In the genomic region with DNA sequence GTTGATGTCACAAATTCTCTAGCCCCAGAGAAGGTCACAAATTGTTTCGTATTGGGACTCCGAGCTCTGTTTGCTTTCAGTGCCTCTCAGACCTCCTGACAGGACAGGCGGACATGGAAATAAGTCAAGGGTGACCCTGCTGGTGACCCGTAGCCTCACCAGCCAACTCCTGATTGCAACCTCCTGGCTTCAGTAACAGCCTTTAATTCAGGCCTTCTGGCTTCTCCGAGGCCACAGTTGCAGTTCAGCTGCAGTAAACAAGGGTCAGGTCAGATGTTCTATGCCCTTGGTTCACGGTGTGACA, we compare ENCODE assay signal across 18 mouse cellular contexts. TPM values are rescaled to one million over a fixed set of nuclear protein-coding genes. Genes with fewer than 3 reads are reported as not detected.
DNase-seq lines count a peak whose midpoint lies in the region; ATAC-seq lines count a peak whose summit lies in the region.
"Had no signal": no experiment of that assay in that cellular context is flagged by ENCODE, and none has a peak within 500 bp of the region (broad histone marks: within the 10 kb centered on the region; RNA-seq: fewer than 3 reads in every experiment).

No protein-coding gene starts in this region.

- H3K9me3 ChIP-seq in kidney, embryonic 16.5 days (ENCODE audit: low read length): no peaks in the 10 kb centered on the region
- no peaks in the 10 kb centered on the region for H3K9me3 ChIP-seq in hindbrain, embryonic 12.5 days (replicated peaks)
- no peaks in the 10 kb centered on the region for H3K9me3 ChIP-seq in midbrain, embryonic 15.5 days
- H3K9me3 ChIP-seq: embryonic facial prominence, embryonic 15.5 days had no signal

- H3K4me1 ChIP-seq in kidney, embryonic 16.5 days (ENCODE audit: insufficient read depth, low read length): 0 out of 2 replicates have a peak, but pooled peaks cover 8% of the 10 kb centered on the region
- peaks cover 21% of the 10 kb centered on the region for H3K4me1 ChIP-seq in hindbrain, embryonic 12.5 days
- peaks cover 6% of the 10 kb centered on the region; the same call in 1 of the 2 replicates for H3K4me1 ChIP-seq in midbrain, embryonic 15.5 days
- H3K4me1 ChIP-seq: embryonic facial prominence, embryonic 15.5 days had no signal

- no peak overlapping the region for H3K4me3 ChIP-seq in kidney, embryonic 16.5 days (ENCODE audit: low read length)
- H3K4me3 ChIP-seq in hindbrain, embryonic 12.5 days: no peak overlapping the region
- H3K4me3 ChIP-seq in midbrain, embryonic 15.5 days: no peak overlapping the region
- H3K4me3 ChIP-seq: embryonic facial prominence, embryonic 15.5 days; heart, adult 2 months had no signal

- no peaks in the 10 kb centered on the region for H3K36me3 ChIP-seq in kidney, embryonic 16.5 days (ENCODE audit: insufficient read depth, low read length)
- no peaks in the 10 kb centered on the region for H3K36me3 ChIP-seq in hindbrain, embryonic 12.5 days
- no peaks in the 10 kb centered on the region for H3K36me3 ChIP-seq in midbrain, embryonic 15.5 days (replicated peaks)
- H3K36me3 ChIP-seq: embryonic facial prominence, embryonic 15.5 days had no signal

- 23% methylated on average over 6 of the region's 6 CpGs for WGBS in kidney, embryonic 16.5 days
- 21% methylated on average over 6 of the region's 6 CpGs for WGBS in hindbrain, embryonic 12.5 days
- 31% methylated on average over 6 of the region's 6 CpGs for WGBS in midbrain, embryonic 15.5 days

- peak; percentile 42; the same call in 1 of the 2 replicates for ATAC-seq in kidney, embryonic 16.5 days (ENCODE audit: low FRiP score, low TSS enrichment)
- ATAC-seq in hindbrain, embryonic 12.5 days (ENCODE audit: low FRiP score): peak; percentile 4; the same call in 1 of the 2 replicates
- ATAC-seq in midbrain, embryonic 15.5 days (replicated peaks): no peak
- no peak for ATAC-seq in CD4-positive, CD25-positive, alpha-beta regulatory T cell, adult 4 months
- ATAC-seq: inflammation-experienced regulatory T-cells, adult 6 months; lung, postnatal 0 days had no signal

- DNase-seq in adrenal gland, postnatal 14 days: peak; percentile 17
- DNase-seq in adrenal gland, postnatal 36 days: no peak
- DNase-seq in kidney, adult 9 months: no peak
- DNase-seq in thymus, postnatal 10 days (ENCODE audit: low spot score in 2 of 2): no peak
- DNase-seq: cerebellum, postnatal 25 days; forebrain, postnatal 0 days; heart, adult 2 months; left cerebral cortex, postnatal 4 days; thymus, adult 2 months had no signal

- no peak overlapping the region for H3K27ac ChIP-seq in kidney, embryonic 16.5 days (ENCODE audit: low read length)
- H3K27ac ChIP-seq in hindbrain, embryonic 12.5 days: peak overlapping the region; percentile 87
- H3K27ac ChIP-seq in midbrain, embryonic 15.5 days: 0 out of 2 replicates have a peak overlapping the region, but pooled peaks have one; percentile 62
- H3K27ac ChIP-seq: embryonic facial prominence, embryonic 15.5 days; heart, adult 2 months; liver, embryonic 14.5 days had no signal

- H3K9ac ChIP-seq in kidney, embryonic 16.5 days (replicated peaks; ENCODE audit: low read length): no peak overlapping the region
- no peak overlapping the region for H3K9ac ChIP-seq in hindbrain, embryonic 12.5 days
- H3K9ac ChIP-seq in midbrain, embryonic 15.5 days: no peak overlapping the region
- H3K9ac ChIP-seq: embryonic facial prominence, embryonic 15.5 days; forebrain, postnatal 0 days; liver, embryonic 14.5 days had no signal

- H3K4me2 ChIP-seq in kidney, embryonic 16.5 days (replicated peaks; ENCODE audit: low read depth, low read length): no peak overlapping the region
- H3K4me2 ChIP-seq in hindbrain, embryonic 12.5 days (replicated peaks): no peak overlapping the region
- no peak overlapping the region for H3K4me2 ChIP-seq in midbrain, embryonic 15.5 days
- H3K4me2 ChIP-seq: embryonic facial prominence, embryonic 15.5 days had no signal

- no peaks in the 10 kb centered on the region for H3K27me3 ChIP-seq in kidney, embryonic 16.5 days (ENCODE audit: insufficient read depth, low read length)
- H3K27me3 ChIP-seq in hindbrain, embryonic 12.5 days: no peaks in the 10 kb centered on the region
- H3K27me3 ChIP-seq in midbrain, embryonic 15.5 days (replicated peaks): no peaks in the 10 kb centered on the region
- H3K27me3 ChIP-seq: embryonic facial prominence, embryonic 15.5 days had no signal

RNA-seq across cellular contexts. Expression of gene Sox9, which starts 45.0 kb away (rescaled TPM):
- 0.86 and 1.3 TPM in 2 replicates for total RNA-seq in adrenal gland, postnatal 14 days (2021)
- total RNA-seq in adrenal gland, postnatal 36 days (2021): 1 to 10 TPM; 1.1 to 1.9 TPM
- 28.0 and 31.9 TPM in 2 replicates for polyA plus RNA-seq in kidney, embryonic 16.5 days (2015; fragmentation: Nextera tagmentation; extraction: Ambion mirVana)
- 196 and 197 TPM in 2 replicates for polyA plus RNA-seq in hindbrain, embryonic 12.5 days (2016; fragmentation: Nextera tagmentation; extraction: Ambion mirVana)
- 43.0 and 49.3 TPM in 2 replicates for polyA plus RNA-seq in midbrain, embryonic 15.5 days (2015; fragmentation: Nextera tagmentation; extraction: Ambion mirVana)
- polyA plus RNA-seq in CD4-positive, CD25-positive, alpha-beta regulatory T cell, adult 4 months (2017; shearing (Covaris generic)): not detected
- total RNA-seq: megakaryocyte, adult 5-6 weeks had no signal
- polyA plus RNA-seq: inflammation-experienced regulatory T-cells, adult 6 months had no signal

Comparison
In these comparisons a context has a peak if more than half of its experiments do, and no peak if none do; other contexts are left out.
1. ATAC-seq: peak in kidney, embryonic 16.5 days (single experiment) and hindbrain, embryonic 12.5 days (single experiment); none in midbrain, embryonic 15.5 days (single experiment) and CD4-positive, CD25-positive, alpha-beta regulatory T cell, adult 4 months (single experiment).
2. RNA of gene Sox9, which starts 45.0 kb away (polyA plus RNA-seq): 196 to 197 TPM in hindbrain, embryonic 12.5 days, 43.0 to 49.3 TPM in midbrain, embryonic 15.5 days and 28.0 to 31.9 TPM in kidney, embryonic 16.5 days; not detected in CD4-positive, CD25-positive, alpha-beta regulatory T cell, adult 4 months; every median in the first group is over 10 times any median in the second.